9 mouse cellular contexts compared by ENCODE assay signal in the genomic region with DNA sequence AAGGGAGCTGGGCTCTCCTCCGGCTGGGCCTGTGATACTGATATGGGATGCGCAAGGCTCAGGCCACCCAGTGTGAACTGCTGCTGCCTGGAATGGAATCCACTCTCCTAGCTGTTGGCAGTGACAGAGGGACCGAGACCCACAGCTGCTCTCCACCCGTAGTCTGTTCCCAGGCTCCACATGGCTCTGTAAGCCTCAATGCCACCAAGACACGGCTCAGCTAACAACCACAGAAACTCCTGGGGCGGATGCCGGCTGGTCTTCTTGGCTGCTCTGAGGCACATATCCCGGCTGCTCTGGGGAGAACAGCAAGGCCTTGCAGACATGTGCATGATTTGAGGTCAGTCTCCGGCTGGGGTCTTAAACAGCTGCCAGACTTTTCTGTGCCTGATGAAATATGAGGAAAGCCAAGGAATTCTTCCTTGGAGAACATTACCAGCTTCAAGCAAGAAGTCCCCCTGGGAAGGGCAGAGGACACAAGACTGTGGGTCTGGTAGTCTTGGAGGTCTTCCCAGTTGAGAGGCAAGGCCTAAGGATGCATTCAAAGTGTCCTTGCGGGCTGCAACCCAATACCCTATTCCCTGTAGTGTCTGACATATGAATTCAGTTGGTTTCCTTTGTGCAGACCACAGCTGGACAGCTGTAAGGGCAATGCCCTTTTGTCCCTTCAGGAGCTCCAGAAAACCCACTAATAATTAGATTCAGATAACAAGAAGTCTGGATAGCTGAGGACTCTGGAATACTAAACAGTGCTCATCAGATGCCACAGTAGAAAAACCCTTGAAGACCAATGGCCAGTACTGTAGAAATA. TPM values are rescaled to one million over a fixed set of nuclear protein-coding genes. Genes with fewer than 3 reads are reported as not detected.
DNase-seq lines count a peak whose midpoint lies in the region; ATAC-seq and TF ChIP-seq lines count a peak whose summit lies in the region.
"Had no signal": no experiment of that assay in that cellular context is flagged by ENCODE, and none has a peak within 500 bp of the region (broad histone marks: within the 10 kb centered on the region; RNA-seq: fewer than 3 reads in every experiment).

No protein-coding gene starts in this region.

- H3K36me3 ChIP-seq in hindbrain, postnatal 0 days (ENCODE audit: insufficient read depth, low read length): no peaks in the 10 kb centered on the region
- H3K36me3 ChIP-seq in hindbrain, embryonic 11.5 days (ENCODE audit: control insufficient read depth, insufficient read depth, low read length): no peaks in the 10 kb centered on the region
- no peaks in the 10 kb centered on the region for H3K36me3 ChIP-seq in lung, embryonic 14.5 days (ENCODE audit: insufficient read depth)
- no peaks in the 10 kb centered on the region for H3K36me3 ChIP-seq in forebrain, embryonic 11.5 days (ENCODE audit: control insufficient read depth, insufficient read depth, low read length)

- no peaks in the 10 kb centered on the region for H3K9me3 ChIP-seq in hindbrain, postnatal 0 days (ENCODE audit: low read length)
- no peaks in the 10 kb centered on the region for H3K9me3 ChIP-seq in hindbrain, embryonic 11.5 days (ENCODE audit: control insufficient read depth, low read length)
- H3K9me3 ChIP-seq in lung, embryonic 14.5 days (ENCODE audit: low read depth, low read length): no peaks in the 10 kb centered on the region
- no peaks in the 10 kb centered on the region for H3K9me3 ChIP-seq in forebrain, embryonic 11.5 days (ENCODE audit: control insufficient read depth, low read length)

- peak overlapping the region; percentile 36; the same call in 1 of the 2 replicates for H3K27ac ChIP-seq in hindbrain, postnatal 0 days
- no peak overlapping the region for H3K27ac ChIP-seq in hindbrain, embryonic 11.5 days (ENCODE audit: low read depth, low read length)
- peak overlapping the region; percentile 6; the same call in 1 of the 2 replicates for H3K27ac ChIP-seq in lung, embryonic 14.5 days (ENCODE audit: low read depth)
- no peak overlapping the region for H3K27ac ChIP-seq in forebrain, embryonic 11.5 days (ENCODE audit: low read depth, low read length)

- ATAC-seq in hindbrain, postnatal 0 days: peak; percentile 87
- ATAC-seq in hindbrain, embryonic 11.5 days (ENCODE audit: low FRiP score): no peak
- peak; percentile 89 for ATAC-seq in lung, embryonic 14.5 days (ENCODE audit: insufficient read depth)
- ATAC-seq in forebrain, embryonic 11.5 days (replicated peaks; ENCODE audit: low FRiP score): no peak

- WGBS in hindbrain, postnatal 0 days: 57% methylated on average over 10 of the region's 10 CpGs
- 61% methylated on average over 10 of the region's 10 CpGs for WGBS in hindbrain, embryonic 11.5 days
- WGBS in lung, embryonic 14.5 days: 57% methylated on average over 10 of the region's 10 CpGs
- whole genome bisulfite sequencing in forebrain, embryonic 11.5 days: 77% methylated on average over 10 of the region's 10 CpGs

- H3K9ac ChIP-seq in hindbrain, postnatal 0 days (replicated peaks; ENCODE audit: low read length): no peak overlapping the region
- no peak overlapping the region for H3K9ac ChIP-seq in hindbrain, embryonic 11.5 days (ENCODE audit: low read depth, low read length)
- H3K9ac ChIP-seq in lung, embryonic 14.5 days: no peak overlapping the region
- H3K9ac ChIP-seq in forebrain, embryonic 11.5 days (ENCODE audit: low read length): no peak overlapping the region

- DNase-seq in hindbrain, postnatal 0 days (ENCODE audit: low spot score): peak; percentile 77
- no peak for DNase-seq in hindbrain, embryonic 11.5 days (ENCODE audit: low spot score)
- DNase-seq in MN1 (ENCODE audit: low spot score): peak; percentile 25
- DNase-seq in gastrocnemius, postnatal 10 days: peak; percentile 34
- peak; percentile 72 for DNase-seq in lung, embryonic 14.5 days
- DNase-seq in B cell, adult 2 months: no peak
- DNase-seq in adrenal gland, adult 8-10 months: no peak
- no peak for DNase-seq in forebrain, embryonic 11.5 days (ENCODE audit: low spot score)

- H3K27me3 ChIP-seq in hindbrain, postnatal 0 days (ENCODE audit: insufficient read depth, low read length): no peaks in the 10 kb centered on the region
- H3K27me3 ChIP-seq in hindbrain, embryonic 11.5 days (ENCODE audit: control insufficient read depth, insufficient read depth, low read length): no peaks in the 10 kb centered on the region
- H3K27me3 ChIP-seq in lung, embryonic 14.5 days (ENCODE audit: insufficient read depth, low read length): no peaks in the 10 kb centered on the region
- H3K27me3 ChIP-seq in forebrain, embryonic 11.5 days (ENCODE audit: control insufficient read depth, insufficient read depth, low read length): no peaks in the 10 kb centered on the region

- H3K4me1 ChIP-seq in hindbrain, postnatal 0 days (ENCODE audit: insufficient read depth, low read length): peaks cover 15% of the 10 kb centered on the region
- H3K4me1 ChIP-seq in hindbrain, embryonic 11.5 days (replicated peaks; ENCODE audit: control insufficient read depth, insufficient read depth, low read length): no peaks in the 10 kb centered on the region
- H3K4me1 ChIP-seq in lung, embryonic 14.5 days (ENCODE audit: insufficient read depth): peaks cover 25% of the 10 kb centered on the region
- H3K4me1 ChIP-seq in forebrain, embryonic 11.5 days (replicated peaks; ENCODE audit: control insufficient read depth, insufficient read depth, low read length): no peaks in the 10 kb centered on the region

- no peak overlapping the region for H3K4me2 ChIP-seq in hindbrain, postnatal 0 days (ENCODE audit: low read depth, low read length)
- H3K4me2 ChIP-seq in hindbrain, embryonic 11.5 days (replicated peaks; ENCODE audit: low read depth, low read length): no peak overlapping the region
- no peak overlapping the region for H3K4me2 ChIP-seq in lung, embryonic 14.5 days
- no peak overlapping the region for H3K4me2 ChIP-seq in forebrain, embryonic 11.5 days (ENCODE audit: low read depth, low read length, severe bottlenecking)

- TF ChIP-seq CTCF in hindbrain, postnatal 0 days (IDR thresholded peaks at IDR 0.05; ENCODE audit: low read depth): no peak
- no peak for TF ChIP-seq CTCF in lung, embryonic 14.5 days (IDR thresholded peaks at IDR 0.05; ENCODE audit: low read depth)

- H3K4me3 ChIP-seq in hindbrain, postnatal 0 days (ENCODE audit: low read length): no peak overlapping the region
- H3K4me3 ChIP-seq in hindbrain, embryonic 11.5 days (ENCODE audit: low read depth, low read length): no peak overlapping the region
- no peak overlapping the region for H3K4me3 ChIP-seq in lung, embryonic 14.5 days (ENCODE audit: low read depth, low read length)
- no peak overlapping the region for H3K4me3 ChIP-seq in forebrain, embryonic 11.5 days (ENCODE audit: low read depth, low read length)
- H3K4me3 ChIP-seq: erythroblast, embryonic 14.5 days had no signal

RNA-seq across cellular contexts. Expression of a gene that starts 17.1 kb away (rescaled TPM):
- not detected in 2 replicates for total RNA-seq in hindbrain, postnatal 0 days (2014; rRNA removed)
- polyA plus RNA-seq in hindbrain, postnatal 0 days (2015; fragmentation: Nextera tagmentation; extraction: Ambion mirVana): 0.10 TPM in 1 of 2 replicates, not detected in the other
- polyA plus RNA-seq in hindbrain, embryonic 11.5 days (2014; fragmentation: Nextera tagmentation; extraction: Ambion mirVana): not detected in 2 replicates
- total RNA-seq in gastrocnemius, postnatal 10 days (2021): not detected
- 0.08 TPM in 1 of 2 replicates, not detected in the other for polyA plus RNA-seq in lung, embryonic 14.5 days (2014; fragmentation: Nextera tagmentation; extraction: Ambion mirVana)
- total RNA-seq in adrenal gland, adult 8-10 months (2022): not detected
- not detected in 2 replicates for polyA plus RNA-seq in forebrain, embryonic 11.5 days (2014; fragmentation: Nextera tagmentation; extraction: Ambion mirVana)
- polyA plus RNA-seq: erythroblast, embryonic 14.5 days had no signal

RNA-seq across cellular contexts. Expression of a gene that starts 40.3 kb away (rescaled TPM):
- not detected in 2 replicates for total RNA-seq in hindbrain, postnatal 0 days (2014; rRNA removed)
- polyA plus RNA-seq in hindbrain, postnatal 0 days (2015; fragmentation: Nextera tagmentation; extraction: Ambion mirVana): not detected in 2 replicates
- not detected in 2 replicates for polyA plus RNA-seq in hindbrain, embryonic 11.5 days (2014; fragmentation: Nextera tagmentation; extraction: Ambion mirVana)
- under 1 TPM; 0.23 to 0.40 TPM for total RNA-seq in gastrocnemius, postnatal 10 days (2021)
- polyA plus RNA-seq in lung, embryonic 14.5 days (2014; fragmentation: Nextera tagmentation; extraction: Ambion mirVana): 13.9 and 15.4 TPM in 2 replicates
- under 1 TPM in 3 of 4 experiments, not detected in 1; 0.40 to 0.80 (median 0.55) TPM for total RNA-seq in adrenal gland, adult 8-10 months (2022)
- polyA plus RNA-seq in forebrain, embryonic 11.5 days (2014; fragmentation: Nextera tagmentation; extraction: Ambion mirVana): not detected in 2 replicates
- polyA plus RNA-seq: erythroblast, embryonic 14.5 days had no signal

Comparison
In these comparisons a context has a peak if more than half of its experiments do, and no peak if none do; other contexts are left out.
1. ATAC-seq: peak in hindbrain, postnatal 0 days (single experiment) and lung, embryonic 14.5 days (single experiment); none in hindbrain, embryonic 11.5 days (single experiment) and forebrain, embryonic 11.5 days (single experiment).
2. DNase-seq: peak in hindbrain, postnatal 0 days (single experiment), MN1 (single experiment), gastrocnemius, postnatal 10 days (single experiment) and lung, embryonic 14.5 days (single experiment); none in hindbrain, embryonic 11.5 days (single experiment), B cell, adult 2 months (0 of 2), adrenal gland, adult 8-10 months (single experiment) and forebrain, embryonic 11.5 days (single experiment).
3. H3K27ac ChIP-seq: peak in hindbrain, postnatal 0 days (single experiment) and lung, embryonic 14.5 days (single experiment); none in hindbrain, embryonic 11.5 days (single experiment) and forebrain, embryonic 11.5 days (single experiment).
4. RNA of a gene that starts 40.3 kb away (polyA plus RNA-seq): 13.9 to 15.4 TPM in lung, embryonic 14.5 days; not detected in hindbrain, postnatal 0 days, not detected in hindbrain, embryonic 11.5 days and not detected in forebrain, embryonic 11.5 days; every median in the first group is over 10 times any median in the second.